1 mouse cellular context compared by ENCODE assay signal in genomic region chr10:39956340-39956878, GRCm38 (mm10).
TF ChIP-seq lines count a peak whose summit lies in the region.

No protein-coding gene starts in this region.

TF ChIP-seq in MEL, 35 proteins besides CTCF, POLR2A, EP300 and RAD21:
- TF ChIP-seq SMC3 (IDR thresholded peaks at IDR 0.05; ENCODE audit: low read depth, low read length) (peak; percentile 59), TBP (IDR thresholded peaks at IDR 0.05; ENCODE audit: low read depth, low read length) (no peak), ZC3H11A (IDR thresholded peaks at IDR 0.05; ENCODE audit: low read depth, low read length) (peak; percentile 33; the same call in 1 of the 2 replicates)
